ENCODE assay signal across 21 mouse cellular contexts in genomic region chr11:12812021-12812420, GRCm38 (mm10).
"Had no signal": no experiment of that assay in that cellular context is flagged by ENCODE, and none has a peak within 500 bp of the region (broad histone marks: within the 10 kb centered on the region; RNA-seq: fewer than 3 reads in every experiment).

No protein-coding gene starts in this region.

- H3K36me3 ChIP-seq: heart, embryonic 13.5 days; heart, embryonic 15.5 days; hindbrain, embryonic 10.5 days; hindbrain, embryonic 12.5 days; intestine, embryonic 15.5 days; kidney, embryonic 15.5 days; limb, embryonic 12.5 days; limb, embryonic 15.5 days; liver, embryonic 12.5 days had no signal

- H3K27ac ChIP-seq: heart, adult 2 months; heart, embryonic 13.5 days; heart, embryonic 15.5 days; hindbrain, embryonic 12.5 days; hindbrain, embryonic 14.5 days; intestine, embryonic 15.5 days; kidney, embryonic 15.5 days; kidney, postnatal 0 days; limb, embryonic 12.5 days; limb, embryonic 15.5 days; liver, embryonic 12.5 days; liver, embryonic 14.5 days had no signal

- H3K9me3 ChIP-seq: heart, embryonic 13.5 days; heart, embryonic 15.5 days; hindbrain, embryonic 10.5 days; hindbrain, embryonic 12.5 days; intestine, embryonic 15.5 days; kidney, embryonic 15.5 days; limb, embryonic 12.5 days; limb, embryonic 15.5 days; liver, embryonic 12.5 days had no signal

- H3K9ac ChIP-seq: heart, embryonic 15.5 days; hindbrain, embryonic 12.5 days; hindbrain, embryonic 14.5 days; intestine, embryonic 15.5 days; kidney, embryonic 15.5 days; limb, embryonic 12.5 days; limb, embryonic 15.5 days; liver, embryonic 12.5 days; liver, embryonic 14.5 days had no signal

- H3K4me1 ChIP-seq: heart, embryonic 15.5 days; kidney, embryonic 15.5 days; limb, embryonic 12.5 days; limb, embryonic 15.5 days; liver, embryonic 12.5 days had no signal

- ATAC-seq: inflammation-experienced regulatory T-cells, adult 6 months had no signal

- H3K27me3 ChIP-seq: heart, embryonic 13.5 days; heart, embryonic 15.5 days; hindbrain, embryonic 12.5 days; intestine, embryonic 15.5 days; kidney, embryonic 15.5 days; limb, embryonic 12.5 days; limb, embryonic 15.5 days; liver, embryonic 12.5 days had no signal

- DNase-seq: gastrocnemius, postnatal 14 days; gastrocnemius, postnatal 36 days; heart, adult 11 months; heart, adult 2 months; heart, postnatal 14 days; heart, postnatal 4 days; kidney, postnatal 36 days; left cerebral cortex, postnatal 4 days had no signal

- H3K4me3 ChIP-seq: heart, adult 2 months; heart, embryonic 15.5 days; hindbrain, embryonic 10.5 days; hindbrain, embryonic 12.5 days; intestine, embryonic 15.5 days; kidney, embryonic 15.5 days; limb, embryonic 12.5 days; limb, embryonic 15.5 days; liver, embryonic 12.5 days had no signal

- H3K4me2 ChIP-seq: hindbrain, embryonic 14.5 days; intestine, embryonic 15.5 days; limb, embryonic 12.5 days; limb, embryonic 15.5 days; liver, embryonic 12.5 days had no signal
